Mouse (Mus musculus): Measurements from ENCODE around the gene Syt11.
"Not testable (repeated sequence)": the region's sequence is repeated elsewhere in the genome, so short reads cannot be mapped to it uniquely, and the experiment has no call there.

Gene Syt11

DNA sequence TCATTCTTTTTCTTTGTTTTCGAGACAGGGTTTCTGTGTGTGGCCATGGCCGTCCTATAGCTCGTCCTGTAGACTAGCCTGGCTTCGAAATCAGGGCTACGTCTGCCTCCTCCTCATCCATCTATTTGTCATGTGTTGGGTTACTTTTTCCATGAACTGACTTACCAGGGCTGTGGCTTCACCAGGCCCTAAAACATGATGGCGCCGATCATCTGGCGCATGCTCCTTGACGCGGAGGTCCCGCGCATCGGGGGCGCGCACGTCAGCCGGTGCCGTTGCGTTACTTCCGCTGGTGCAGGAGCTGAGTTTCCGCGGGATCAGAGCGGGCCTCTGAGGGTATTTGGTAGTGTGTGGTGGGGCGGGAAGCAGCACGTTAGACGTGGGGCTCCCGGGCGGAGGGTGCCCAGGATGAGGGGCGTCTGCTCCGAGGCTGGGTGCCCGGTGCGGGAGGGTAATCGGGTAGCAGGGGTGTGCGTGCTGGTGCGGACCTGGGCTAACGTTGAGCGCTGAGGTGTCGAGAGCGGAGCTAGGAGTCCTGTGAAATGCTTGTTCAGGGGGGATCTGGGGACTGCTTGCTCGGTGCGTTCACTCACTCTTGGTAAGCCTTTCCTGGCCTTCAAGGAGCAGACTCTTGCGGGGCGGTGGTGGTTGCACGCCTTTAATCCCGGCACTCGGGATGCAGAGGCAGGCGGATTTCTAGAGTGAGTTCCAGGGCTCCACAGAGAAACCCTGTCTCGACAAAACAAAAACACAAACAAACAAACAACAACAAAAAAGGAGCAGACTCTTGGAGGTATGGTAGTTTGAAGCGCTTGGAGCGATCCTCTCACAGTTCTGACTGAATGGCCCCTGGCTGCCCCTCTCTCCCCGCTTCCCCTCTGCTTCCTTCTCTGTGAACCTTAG is at the start of gene Syt11:
Gene Syt11 (minus strand): TSS at position 226 of the 903 bp plus-strand sequence.
- DNase-seq, result peak; percentile 44 to 46

DNA sequence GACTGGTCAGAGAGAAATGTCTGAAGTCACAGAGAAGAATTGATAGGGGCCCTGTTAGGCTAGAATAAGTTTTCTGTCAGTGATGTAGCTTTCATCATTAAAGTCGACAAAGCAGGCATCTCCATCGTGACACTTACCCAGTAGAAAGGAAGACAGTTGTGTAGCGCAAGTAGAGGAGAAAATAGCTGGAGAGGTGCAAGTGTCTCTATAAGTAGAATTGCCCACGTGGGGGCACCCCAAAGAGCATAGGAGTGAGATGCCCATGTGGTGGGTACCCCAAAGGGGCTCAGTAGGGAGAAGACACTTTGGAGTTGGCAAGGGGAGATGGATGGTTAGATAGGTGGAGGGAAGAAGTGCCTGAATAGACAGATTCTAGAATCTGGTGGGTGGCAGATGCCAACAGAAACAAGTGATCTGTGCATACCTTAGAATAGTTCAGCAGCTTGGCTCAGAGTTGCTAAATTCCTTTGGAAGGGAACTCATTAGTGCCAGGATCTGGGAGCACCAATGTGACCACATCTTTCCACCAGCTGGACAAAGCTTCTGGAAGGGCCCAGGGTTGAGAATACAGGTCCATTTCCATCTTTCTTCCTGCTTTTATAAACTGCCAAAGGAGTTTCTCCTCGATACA is 29.1 kb upstream of the Syt11 start:
- DNase-seq, result no peak

DNA sequence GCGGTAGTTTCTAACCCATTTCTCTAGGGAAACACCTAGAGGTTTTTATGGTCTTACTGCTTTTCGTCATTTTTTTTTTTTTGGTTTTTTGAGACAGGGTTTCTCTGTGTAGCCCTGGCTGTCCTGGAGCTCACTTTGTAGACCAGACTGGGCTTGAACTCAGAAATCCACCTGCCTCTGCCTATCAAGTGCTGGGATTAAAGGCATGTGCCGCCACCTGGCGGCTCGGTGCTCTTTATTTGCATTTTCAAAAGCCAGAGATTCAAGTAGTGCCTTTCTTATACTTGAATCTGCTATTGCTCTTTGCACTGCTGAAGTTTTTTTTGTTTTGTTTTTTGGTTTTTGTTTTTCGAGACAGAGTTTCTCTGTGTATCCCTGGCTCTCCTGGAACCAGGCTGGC is 22.5 kb upstream of the Syt11 start:
- DNase-seq, result not testable (repeated sequence)

DNA sequence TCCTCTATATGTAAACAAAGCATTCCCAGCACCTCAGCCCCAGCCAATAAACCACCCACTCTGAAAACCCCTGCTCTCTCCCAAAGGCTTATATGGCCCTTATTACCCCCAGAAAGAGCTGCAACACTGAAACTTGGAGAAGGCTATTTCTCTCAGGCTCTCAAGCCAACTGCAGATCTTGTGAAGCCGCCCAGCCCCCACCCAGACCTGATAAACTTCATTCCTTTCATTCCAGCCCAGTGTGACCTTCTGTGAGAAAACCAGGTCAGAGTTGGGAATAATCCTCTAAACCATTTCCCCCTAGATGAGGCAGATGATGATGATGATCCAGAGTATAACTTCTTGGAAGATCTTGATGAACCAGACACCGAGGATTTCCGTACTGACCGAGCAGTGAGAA is 13.1 kb upstream of the Syt11 start:
- DNase-seq, result not testable (repeated sequence)

DNA sequence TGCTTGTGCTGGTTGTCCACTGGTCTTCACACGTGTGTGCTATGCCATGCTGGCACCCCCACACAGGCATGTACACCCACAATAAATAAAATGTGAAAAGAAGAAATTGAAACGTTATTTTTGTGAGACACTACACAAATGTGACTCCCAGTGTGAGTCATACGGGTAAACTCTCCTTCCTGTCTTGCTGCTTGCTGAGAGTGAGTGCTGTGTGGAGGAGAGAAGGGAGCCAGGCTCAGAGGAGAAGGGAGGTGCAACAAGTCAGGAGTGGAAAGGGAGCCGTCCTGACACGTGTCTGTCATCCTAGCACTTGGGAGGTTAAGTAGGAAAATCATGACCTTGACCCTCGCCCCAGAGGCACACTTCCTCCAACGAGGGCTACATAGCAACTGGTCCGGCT is 11.8 kb upstream of the Syt11 start:
- DNase-seq, result not testable (repeated sequence)

DNA sequence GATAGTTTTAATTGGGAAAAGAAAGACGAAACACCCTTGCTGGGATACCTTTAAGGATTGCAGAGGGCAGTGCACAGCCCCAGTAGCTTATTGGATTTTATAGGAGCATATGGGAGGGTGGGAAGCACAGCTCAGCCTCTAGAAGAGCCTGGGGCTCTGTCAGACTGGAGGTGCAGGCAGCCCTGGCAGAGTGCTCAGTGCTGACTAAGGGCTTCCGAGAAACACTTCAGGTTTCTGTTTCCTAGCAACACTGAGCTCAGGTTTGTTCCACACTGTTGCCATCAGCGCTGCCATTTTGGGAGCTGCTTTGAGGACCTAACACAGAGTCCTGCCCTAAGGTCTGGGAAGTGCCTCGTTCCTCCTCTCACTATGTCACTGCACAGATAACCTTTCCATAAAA is 11.4 kb upstream of the Syt11 start:
- not testable (repeated sequence) for DNase-seq

DNA sequence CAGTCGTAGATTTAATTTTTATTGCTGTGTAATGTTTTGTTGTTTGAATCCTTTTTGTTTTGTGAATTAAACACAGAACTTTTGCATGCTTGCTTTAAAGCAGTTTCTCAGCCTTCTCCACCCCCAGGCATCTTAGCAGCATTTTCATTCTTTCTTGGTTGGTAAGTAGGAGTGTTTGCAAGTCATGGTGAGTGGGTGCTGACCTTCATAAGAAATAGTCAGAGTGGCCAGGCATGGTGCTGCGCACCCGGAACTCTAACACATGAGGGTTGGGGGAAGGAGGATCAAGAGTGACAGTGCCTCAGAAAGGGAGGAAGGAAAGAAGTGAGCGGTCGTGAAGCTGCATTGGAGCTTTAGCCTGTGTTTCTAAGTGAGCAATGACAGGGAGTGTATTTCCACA is 9.9 kb upstream of the Syt11 start:
- no peak for DNase-seq

DNA sequence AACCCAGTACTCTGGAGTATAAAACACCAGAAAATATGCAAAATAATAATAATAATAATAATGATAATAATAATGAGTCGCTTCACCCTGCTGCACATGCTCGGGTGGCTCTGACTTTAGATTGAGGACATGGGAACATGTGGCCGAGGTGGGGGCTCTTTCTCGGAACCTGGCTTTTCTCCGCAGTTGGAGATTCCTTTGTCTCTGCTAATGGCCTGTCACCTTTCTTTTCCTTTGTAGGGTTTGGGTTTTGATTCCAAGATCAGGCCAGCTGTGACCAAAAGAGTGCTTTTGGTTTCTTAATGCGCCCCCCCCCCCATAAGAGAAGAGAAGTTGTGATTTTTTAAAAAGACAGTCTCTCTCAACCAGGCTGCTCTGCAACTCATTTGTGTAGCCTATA is 1.8 kb downstream of the Syt11 start:
- DNase-seq, result not testable (repeated sequence)

DNA sequence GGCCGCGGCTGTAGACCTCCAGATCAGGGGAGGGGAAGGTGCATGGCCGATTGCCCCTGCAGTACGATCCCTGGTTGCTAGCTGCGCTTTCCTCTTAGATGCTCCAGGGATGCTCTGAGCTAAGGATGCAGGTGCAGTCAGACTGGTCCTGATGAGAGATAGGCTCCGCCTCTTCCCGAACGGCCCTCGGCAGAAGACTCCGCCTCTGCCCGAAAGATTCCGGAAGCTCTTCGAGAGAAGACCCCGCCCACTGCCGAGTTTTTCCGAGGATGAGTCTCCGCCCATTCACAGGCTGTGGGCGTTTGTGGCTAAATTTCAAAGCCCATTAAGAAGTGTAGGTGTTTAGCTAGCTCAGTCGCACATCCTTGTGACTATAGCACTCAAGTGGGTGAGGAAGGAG is 2.6 kb downstream of the Syt11 start:
- peak; percentile 90 to 91 for DNase-seq

DNA sequence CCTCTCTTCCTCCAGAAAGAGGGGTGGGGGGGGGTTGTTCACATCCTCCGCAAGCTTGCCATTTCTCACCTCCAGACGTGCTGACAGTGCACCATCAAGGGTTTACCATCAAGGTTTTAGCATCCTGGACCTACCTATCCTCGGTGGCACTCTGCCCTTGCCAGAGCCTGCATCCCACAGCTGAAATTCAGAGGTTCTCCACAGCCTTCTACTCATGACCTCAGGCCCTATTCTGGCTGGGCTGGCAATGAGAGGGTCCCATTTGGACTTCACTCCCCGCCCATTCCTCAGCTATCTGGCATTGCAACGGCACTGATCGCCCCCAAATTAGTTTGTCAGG is 3.1 kb downstream of the Syt11 start:
- DNase-seq, result not testable (repeated sequence)

DNA sequence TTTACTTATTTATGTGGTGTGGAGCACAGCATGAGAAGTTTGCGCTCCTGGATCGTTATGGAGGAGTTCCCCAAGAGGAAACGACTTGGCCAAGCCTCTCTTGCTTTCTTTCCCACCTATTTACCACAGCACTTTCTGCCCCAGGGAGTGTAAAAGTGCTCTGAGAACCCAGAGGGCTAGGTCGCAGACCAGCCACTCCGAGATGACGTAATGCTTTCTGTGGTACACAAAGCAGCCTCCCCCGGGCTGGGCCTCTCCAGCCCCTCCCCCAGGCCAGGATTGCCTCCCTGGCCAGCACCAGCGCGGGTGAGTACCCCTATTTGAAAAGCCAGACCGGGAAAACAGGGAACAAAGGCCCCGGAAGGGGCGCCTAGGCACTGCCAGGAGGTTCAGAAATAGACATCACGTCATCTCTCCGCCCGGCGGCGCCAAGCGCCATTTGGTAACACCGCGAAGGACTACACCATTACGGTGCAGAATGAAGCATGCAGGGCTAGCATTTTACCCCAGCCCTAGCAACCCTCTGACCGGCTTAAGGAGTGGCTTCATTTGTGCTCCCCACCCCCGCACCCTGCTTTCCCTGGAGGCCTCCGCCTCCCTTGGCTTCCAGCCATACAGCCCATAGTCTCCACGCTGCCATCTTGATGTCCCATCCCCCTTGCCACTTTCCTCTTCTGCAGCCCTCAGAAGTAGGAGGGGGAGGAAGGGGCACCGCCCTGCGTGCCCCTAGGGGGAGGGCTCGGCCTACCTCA is 3.6 kb downstream of the Syt11 start:
- peak; percentile 63 to 70 for DNase-seq

DNA sequence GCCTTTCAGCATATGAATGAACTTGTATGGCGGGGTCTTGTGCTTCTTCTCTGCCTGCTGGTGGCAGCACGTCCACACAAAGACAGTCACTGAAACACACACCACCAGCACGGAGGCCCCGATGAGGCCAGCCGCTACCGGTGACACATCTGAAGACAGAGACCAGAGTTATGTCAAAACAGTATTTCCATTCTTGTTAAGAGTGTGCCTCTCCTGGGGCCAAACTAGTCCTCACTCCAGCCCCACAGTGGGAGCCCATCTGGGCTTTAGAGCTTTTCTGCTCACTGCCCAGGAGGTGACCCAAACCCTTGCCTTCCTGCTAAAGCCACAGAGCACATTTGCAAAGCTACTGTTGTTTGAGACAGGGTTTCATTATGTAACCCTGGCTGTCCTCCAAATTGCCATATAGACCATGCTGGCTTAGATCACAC is 12.5 kb downstream of the Syt11 start:
- no peak for DNase-seq

DNA sequence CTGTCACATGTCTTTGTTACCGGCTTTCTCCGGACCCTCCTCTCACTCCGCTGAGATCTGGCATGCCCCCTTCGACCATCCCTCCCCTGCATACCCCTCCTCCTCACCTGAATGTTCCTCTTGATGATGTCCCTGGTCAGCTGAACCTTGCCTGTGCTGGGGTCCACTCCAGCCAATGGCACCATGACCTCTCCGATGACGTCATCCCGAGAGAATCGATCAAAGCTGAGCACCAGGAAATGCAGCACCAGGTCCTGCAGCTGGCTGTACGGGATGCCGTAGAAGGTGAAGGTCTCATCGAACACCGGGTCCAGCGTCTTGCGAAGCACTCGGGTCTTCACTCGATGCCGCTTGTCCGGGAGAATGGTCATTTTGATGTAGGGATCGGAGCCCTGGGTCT is 13.3 kb downstream of the Syt11 start:
- DNase-seq, result no peak

DNA sequence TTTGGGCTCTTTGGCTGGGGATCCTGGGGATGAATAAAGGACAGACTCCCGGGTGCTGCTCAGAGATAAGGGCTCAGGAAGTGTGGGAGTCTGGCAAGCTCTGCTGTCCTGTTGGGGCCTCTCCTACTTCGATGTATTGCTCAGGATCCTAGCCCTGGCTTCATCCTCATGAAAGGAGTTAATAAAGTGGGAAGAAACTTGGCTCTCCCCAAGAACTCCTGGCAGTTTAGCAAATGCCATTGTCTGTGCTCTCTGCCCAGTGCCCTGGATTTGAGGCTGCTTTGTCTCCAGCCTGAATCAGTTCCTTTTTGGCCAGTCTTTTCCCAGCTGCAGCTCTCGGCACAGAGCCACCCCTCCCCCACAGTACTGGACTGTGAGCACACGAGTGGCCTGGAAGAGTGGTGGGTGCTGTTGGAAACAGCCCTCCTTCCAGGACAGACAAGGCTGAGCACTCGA is 16.9 kb downstream of the Syt11 start:
- peak; percentile 84 to 90 for DNase-seq

DNA sequence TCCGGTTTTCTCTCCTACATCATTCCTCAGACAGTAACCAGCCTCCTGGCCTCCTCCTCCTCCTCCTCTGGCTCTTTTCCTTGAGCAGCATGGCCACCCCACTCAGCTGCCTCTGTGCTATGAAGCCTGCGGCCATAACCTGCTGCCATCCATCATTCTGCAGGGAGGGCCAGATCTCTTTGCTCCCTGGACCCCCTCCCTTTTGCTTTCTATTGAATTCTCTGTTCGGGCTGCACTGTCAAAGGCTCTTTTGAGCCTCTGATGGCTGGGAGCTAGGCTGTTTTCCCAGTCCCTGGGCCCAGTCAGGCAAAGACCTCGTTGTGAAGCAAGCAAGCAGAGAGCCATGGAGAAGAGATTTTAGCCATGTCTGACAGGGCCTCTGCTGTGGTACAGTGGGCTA is 18.7 kb downstream of the Syt11 start:
- DNase-seq, result no peak

DNA sequence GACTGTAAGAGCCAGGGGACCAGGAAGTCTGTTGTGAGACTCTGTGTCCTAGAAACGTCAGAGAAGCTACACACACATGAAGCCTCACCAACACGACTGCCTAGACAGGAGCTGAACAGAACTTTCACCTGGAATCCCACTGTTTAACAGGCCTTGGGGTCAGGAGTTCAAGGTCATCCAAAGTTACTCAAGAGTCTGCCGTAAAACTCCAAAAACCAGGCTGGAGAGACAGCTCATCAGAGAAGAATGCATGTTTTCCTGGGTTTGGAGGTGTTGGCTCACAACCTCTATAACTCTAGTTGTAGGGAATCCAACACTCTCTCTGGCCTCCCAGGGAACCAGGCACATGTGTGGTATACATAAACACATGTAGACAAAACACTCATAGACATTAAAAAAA is 19.4 kb downstream of the Syt11 start:
- no peak for DNase-seq

DNA sequence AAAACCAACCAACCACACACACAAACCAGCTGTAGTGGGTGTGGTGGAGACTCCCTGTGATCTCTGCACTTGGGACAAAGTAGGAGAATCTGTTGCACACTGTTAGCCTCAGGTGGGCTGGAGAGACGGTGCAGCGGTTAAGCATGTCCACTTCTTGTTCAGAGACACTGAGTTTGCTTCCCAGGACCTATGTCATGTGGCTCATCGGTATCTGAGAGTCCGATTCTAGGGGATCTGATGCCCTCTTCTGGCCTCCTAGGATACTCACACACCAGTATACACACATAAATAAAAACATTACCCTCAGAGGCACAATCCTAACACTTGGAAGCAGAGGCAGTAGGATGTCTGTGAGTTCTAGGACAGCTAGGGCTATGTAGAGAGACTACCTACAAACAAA is 20.7 kb downstream of the Syt11 start:
- DNase-seq, result no peak

DNA sequence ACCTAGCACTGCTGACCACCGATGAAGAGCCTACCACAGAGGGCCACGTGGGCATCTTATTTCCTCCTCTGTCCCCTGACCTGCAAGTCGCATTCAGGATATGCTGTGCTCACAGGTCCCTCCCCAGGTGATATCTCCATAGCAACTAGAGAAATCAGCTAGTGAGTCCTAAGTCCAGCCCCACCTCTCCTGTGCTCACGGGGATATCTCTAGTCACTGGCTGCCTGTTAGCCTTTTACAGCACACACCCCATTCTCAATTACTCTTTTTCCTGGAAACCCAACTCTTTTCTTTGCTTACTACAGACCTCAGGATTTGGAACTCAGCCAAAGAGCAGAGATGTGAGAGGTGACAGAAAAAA is 28.1 kb downstream of the Syt11 start:
- no peak for DNase-seq

DNA sequence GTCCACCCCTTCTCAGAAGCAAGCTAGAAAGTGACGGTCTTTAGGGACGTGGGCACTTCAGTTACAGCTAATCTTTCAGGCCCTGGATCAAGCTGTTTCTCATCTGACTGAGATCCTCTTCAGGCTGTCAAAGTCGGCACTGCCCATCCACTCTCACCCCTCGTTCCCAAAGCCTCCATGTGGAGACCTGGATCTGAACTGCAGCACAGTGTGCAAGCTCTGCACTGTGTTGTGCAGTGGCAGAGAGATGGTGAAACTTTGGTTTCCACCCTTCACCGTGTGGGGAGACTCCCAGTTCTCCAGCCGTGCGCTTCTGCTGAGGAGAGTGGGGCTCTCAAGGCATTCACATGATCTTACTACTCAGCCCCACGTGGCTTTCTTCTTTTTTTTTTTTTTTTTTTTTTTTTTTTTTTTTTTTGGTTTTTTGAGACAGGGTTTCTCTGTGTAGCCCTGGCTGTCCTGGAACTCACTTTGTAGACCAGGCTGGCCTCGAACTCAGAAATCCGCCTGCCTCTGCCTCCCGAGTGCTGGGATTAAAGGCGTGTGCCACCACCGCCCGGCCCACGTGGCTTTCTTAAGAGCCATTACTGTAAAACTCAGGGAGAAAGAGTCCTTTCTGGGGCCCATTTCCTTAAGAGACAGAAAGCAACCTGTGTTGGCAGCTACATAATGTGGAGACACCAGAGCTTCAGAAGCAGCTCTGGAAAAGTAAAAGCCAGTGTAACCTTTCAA is 28.7 kb downstream of the Syt11 start:
- peak in 1 of 2 experiments; percentile 59 for DNase-seq

DNA sequence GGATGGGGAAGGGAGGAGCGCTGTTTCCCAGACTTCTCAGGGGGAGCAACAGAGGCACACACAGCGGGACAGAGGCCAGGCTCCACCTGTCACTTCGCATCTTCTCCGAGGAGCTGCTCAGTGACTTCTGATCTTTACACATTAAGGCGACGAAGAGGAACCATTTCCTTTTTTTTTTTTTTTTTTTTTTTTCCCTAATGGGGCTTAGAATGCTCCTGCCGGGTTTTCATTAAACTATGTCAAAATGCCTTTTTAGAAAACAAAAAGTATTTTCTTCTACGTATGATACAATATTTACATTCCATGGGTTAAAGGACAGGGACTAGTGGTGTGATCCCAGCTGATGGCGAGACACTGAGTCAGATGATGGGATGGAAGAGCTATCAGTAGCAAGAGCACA is 29.4 kb downstream of the Syt11 start:
- no peak for DNase-seq

DNA sequence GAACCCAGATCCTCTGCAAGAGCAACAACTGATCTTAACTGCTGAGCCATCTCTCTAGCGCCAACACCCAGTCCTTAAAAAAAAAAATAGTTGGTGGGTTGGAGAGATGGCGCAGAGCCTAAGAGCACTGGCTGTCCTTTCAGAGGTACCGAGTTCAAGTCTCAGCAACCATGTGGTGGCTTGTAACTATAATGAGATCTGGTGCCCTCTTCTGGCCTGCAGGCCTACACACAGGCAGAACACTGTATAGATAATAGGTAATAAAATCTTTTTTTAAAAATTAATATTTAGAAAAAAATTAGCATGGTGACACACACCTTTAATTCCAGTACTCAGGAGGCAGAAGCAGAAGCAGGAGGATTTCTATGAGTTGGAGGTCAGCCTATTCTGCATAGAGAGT is 34.8 kb downstream of the Syt11 start:
- DNase-seq, result no peak

DNA sequence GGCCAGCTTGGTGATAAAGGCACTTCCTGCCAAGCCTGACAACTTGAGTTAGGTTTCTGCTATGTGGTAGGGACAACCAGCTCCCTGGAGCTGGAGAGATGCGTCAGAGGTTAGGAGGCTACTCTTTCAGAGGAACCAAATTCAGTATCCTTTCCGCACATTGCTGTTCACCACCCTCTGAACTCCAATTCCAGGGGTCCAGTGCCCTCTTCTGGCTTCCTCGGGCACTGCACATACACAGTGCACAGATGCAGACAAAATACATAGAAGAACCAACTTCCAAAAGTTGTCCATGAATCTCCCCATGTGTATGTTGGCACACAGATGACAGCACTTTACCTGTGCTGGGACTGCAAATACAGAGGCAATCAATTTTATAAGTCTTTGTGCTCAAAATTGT is 36.3 kb downstream of the Syt11 start:
- peak; percentile 61 to 79 for DNase-seq

DNA sequence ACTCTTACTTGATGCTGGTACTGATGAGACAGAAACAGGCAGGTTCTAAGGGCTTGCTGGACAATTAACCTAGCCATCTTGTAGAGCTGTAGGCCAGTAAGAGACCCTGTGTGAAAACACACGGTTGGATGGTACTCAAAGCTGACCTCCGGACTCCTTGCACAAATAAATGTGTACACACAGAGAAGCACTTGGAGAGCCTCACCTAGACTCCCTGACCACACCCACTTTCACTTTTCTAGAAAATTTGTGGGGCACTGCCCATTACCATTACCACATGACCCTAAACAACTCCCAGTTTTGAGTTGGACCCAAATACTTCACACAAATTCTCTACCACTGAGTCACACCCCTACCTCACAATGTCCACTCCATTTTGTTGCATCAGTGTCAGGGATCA is 38.4 kb downstream of the Syt11 start:
- DNase-seq, result no peak
